Mouse (Mus musculus) lung, adult 18-20 months (tissue): ENCODE data around the gene Adam4.
"Not testable (repeated sequence)": the region's sequence is repeated elsewhere in the genome, so short reads cannot be mapped to it uniquely, and the experiment has no call there.

Experiments used
- DNase-seq, 2 experiments: peaks; one replicate each; pipeline ENCODE4 v3.0.0; 2022; ENCODE audit warnings: mixed read lengths in 2 of 2

Adam4 gene

DNA sequence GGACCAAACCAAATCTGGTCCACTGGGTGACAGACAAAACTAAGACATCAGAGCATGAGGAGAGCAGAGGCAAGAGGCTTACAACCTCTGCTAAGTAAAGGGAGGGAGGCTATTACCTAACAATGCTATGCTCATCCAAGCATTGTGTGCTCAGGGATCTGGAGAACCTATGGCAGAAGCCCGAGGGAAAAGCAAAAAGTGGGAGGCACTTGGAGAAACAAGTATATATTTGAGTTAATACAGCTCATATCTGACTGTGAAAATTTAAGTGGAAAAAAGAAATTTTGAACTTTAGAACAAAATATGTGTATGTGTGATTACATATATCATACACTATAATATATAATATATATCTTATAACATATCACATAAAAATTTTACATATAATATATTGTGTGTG lies at the start of gene Adam4:
Gene Adam4 (minus strand): TSS at position 101 of the 400 bp plus-strand sequence.
- DNase-seq, result no peak

GRCm38 (mm10) chr12:81459051-81459450 lies 37.3 kb upstream of the Adam4 start:
- not testable (repeated sequence) for DNase-seq

DNA sequence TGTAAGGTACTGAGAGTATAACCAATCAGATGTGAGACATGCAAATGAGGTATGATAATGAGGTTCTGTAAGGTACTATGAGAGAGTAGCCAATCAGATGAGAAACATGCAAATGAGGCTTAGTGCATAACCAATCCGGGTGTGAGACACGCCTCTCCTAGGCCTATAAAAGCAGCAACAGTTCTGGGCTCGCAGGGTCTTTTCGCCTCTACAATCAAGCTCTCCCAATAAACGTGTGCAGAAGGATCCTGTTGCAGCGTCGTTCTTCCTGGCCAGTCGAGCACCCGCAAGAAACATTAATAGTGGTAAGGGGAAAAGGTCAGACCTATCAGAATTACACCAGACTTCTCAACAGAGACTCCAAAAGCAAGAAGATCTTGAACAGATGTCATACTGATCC lies 17.2 kb upstream of the Adam4 start:
- not testable (repeated sequence) for DNase-seq

DNA sequence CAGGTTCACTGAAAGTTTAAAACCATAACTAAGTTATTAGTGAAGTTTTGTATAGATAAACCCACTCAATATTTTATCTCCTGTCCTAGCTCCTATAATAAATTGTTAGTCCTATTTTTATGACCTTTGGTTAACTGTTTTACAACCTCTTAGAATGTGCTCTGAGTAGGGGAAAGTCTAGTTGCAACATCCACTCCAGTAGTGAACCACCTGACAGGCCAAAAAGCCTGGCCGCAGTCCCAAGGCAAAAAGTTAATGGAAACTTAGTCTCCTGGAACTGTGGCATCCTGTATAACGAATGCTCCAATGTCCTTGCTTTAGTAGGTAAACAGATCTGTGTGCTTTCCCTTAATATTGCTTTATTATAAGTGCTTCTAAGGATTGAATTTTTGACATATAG lies 13.0 kb upstream of the Adam4 start:
- not testable (repeated sequence) for DNase-seq

- DNase-seq, result no peak
Observed at GRCm38 (mm10) chr12:81413211-81413610, 8.5 kb downstream of the Adam4 start.

GRCm38 (mm10) chr12:81408966-81409365 lies 12.8 kb downstream of the Adam4 start:
- DNase-seq, result no peak

DNA sequence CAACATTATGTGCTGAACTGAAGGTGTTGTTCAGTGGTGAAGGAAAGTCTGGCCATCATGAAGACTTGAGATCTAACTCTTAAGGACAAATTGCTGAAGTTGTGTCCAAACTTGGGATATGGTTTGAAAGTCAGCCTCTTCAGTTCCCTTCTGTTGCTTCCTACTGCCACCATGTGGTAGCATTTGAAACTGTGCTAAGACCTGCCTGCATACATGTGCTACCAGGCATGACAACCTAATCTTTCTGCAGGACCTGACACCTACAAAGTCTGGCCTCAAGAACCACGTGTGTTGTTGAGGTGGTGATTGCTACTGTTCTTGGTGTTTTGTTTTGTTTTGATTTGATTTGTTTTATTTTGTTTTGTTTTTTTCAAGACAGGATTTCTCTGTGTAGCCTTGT lies 19.6 kb downstream of the Adam4 start:
- peak; percentile 9 to 25 for DNase-seq

DNA sequence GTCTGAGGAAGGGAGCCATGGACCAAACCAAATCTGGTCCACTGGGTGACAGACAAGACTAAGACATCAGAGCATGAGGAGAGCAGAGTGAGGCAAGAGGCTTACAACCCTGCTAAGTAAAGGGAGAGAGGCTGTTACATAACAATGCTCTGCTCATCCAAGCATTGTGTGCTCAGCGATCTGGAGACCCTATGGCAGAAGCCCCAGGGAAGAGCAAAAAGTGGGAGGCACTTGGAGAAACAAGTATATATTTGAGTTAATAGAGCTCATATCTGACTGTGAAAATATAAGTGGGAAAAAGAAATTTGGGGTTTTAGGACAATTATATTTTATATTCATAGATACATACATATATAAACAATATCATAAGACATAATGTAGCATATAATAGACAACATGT lies 42.4 kb downstream of the Adam4 start, which contains the start of gene Gm4787:
Gene Gm4787 (minus strand): TSS at position 101 of the 400 bp plus-strand sequence.
- not testable (repeated sequence) for DNase-seq
